Mouse (Mus musculus): ENCODE data around the gene Nln.

The Nln gene

DNA sequence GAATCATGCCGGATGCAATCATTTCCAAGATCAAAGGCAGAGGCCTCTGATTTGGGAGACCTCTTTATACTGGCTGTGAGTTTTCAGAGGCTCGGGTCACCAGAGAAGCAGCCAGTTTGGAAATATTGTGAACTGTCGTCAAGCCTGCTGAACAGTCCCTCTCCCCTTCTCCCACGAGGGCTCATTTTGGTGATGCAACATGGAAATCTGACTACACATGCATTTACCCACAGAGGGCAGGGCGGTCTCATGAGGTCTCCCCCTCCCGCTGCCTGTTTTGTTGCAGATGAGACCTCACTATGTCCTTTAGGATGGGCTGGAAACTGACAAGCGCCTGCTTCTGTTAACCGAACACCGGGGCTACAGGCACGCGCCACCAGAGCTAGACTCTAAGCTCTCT lies 95.4 kb downstream of the Nln start:
- DNase-seq = no peak

DNA sequence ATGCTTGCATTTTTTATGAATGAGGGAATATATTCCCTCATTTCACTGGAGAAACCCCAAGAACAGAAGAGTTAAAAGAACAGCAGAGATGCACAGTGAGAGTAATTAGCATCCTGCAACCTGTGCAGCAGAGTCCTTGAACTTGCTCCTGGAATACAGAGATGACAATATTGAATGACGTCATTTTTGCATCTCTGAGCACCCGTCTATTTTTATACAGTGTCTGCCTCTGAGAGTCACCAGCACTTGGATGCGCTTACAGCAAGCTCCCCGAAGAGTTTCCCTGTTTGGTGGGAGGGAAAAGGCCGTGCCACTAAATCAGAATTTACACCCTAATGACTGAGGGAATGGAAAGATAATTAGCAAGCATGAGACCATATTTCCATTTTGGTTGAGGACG lies 96.0 kb downstream of the Nln start:
- DNase-seq = no peak

DNA sequence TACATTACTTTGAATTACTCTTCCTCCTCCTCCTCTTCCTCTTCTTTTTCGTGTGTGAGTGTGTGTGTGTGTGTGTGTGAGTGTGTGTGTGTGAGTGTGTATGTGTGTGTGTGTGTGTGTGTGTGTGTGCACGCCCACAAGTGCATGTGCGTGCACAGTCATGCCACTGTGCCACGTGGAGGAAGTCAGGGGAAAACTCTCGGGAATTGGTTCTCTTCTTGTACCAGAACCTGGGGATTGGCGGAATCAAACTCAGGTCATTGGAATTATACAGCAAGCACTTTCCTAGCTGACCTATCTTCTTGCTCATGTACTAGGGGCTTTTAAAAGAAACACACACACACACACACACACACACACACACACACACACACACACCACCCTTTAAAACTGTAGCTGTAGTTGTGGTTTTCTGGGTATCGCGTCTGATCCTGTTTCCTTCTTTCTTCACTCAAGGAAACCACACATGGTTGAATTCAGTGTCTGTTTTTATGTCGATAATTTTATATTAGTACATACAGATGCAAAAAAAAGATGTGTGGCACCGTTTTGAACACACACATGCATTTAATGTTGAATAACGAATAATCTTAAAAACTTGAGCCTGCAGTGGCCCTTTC lies 97.1 kb downstream of the Nln start:
- no peak for DNase-seq

DNA sequence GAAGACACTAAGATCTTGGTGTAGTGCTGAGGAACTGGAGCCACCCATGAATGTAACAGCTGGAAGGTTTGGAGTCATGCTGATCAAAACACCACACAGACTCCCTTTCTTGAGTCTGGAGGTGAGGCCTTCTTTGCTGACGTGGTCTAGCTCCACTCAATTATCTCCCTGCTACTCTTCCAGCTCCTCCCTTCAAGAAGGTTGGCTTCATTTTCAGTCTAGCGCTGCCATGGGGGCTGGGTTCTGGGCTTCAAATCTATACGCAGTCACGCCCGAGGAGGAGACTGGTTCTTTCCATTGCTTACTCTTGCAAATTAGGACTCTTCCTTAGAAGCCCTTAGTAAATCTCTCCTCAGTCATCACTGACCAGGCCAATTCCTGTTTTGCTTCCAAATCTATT lies 98.1 kb downstream of the Nln start:
- DNase-seq = no peak

DNA sequence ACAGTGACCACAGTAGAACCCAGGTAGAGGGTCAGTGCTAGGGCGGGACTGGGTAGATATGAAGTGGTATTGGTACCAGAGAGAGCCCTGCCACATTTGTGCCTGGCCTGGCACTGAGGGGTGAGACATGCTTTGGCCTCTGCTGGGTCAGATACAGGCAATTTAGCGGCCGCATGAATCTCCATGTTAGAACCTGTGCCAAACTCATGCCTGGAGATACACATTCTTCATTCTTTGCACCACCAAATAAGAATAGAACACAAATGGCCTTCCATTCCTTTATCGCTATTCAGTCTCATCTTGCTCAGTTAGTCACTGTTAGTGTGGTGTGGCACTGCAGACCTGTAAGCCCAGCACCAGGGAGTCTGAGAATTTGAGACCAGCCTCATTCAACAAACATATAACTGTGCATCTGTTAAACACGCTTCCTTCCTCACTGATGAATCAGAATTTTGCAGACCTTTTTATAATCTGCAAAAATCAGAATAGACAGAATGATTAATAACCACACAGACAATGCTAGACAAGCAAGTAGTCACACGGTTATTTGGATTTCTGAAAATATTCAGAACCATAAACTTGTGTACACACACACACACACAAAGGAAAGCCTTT lies 104.1 kb downstream of the Nln start:
- DNase-seq = no peak

DNA sequence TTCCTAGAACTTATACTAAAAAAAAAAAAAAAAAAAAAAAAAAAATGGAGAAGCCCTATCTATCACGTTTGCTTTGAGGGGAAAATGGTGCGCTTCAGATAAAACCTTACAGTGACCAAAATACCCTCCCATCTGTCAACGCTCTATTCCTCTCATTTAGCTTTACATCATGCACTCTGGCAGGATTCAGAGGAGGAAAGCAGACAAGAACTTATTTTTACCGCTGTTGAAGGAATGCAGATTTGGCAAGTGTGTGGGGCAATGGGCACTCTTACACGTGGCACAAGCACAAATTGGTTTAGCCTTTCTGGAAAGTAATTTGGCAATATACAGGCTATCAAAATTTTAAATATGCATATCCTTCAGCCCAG lies 115.3 kb downstream of the Nln start:
- DNase-seq = no peak

DNA sequence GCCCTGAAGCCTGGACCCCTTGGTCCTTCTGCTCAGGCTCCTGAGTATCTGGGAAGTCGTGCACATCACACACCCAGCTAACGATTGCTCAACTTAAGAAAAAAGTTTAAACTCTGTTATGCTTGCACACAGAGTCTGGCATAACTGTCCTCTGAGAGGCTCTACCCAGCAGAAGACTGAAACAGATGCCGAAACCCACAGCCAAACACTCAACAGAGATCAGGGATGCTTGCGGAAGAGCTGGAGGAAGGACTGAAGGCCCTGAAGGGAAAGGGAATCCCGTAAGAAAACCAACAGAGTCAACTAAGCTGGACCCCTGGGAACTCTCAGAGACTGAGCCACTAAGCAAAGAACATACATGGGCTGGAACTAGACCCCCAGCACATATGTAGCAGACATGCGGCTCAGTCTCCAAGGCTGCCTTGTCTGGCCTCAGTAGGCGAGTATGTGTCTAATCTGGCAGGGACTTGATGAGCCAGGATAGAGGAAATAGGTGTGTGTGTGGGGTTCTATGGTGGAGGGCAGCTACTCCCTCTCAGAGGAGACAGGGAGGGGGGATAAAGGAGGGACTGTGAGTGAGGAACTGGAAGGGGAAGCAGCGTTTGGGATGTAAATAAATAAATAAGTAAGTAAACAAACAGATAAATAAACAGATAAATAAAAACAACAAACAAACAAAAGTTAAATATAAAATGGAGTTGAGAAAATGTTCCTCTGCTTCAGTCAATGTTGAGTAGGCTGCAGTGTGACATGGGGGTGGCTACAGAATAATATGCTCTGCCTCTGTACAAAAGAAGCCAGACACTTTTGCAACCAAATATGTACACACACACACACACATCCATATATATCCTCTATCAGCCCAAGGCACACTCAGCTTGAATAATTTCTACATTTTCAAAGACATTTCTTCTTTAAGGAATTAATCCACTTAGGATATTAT lies 116.0 kb downstream of the Nln start:
- DNase-seq = no peak

DNA sequence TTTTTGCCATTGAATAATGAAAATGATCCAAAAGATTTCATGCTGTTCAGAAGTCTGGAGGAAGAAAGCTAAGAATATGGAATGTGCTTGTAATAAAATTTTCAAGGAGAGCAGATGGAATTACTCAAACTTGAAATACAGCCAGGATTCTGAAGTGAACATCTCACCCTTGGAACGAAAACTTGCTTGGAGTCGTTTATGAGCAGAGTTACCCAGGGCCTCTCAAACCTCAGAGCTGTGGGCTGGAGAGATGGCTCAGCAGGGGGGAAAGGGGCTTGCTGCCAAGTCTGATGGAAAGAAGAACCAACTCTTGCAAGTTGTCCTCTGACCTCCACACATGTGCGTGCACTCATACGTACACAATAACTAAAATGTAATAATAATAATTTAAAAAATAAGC lies 122.8 kb downstream of the Nln start:
- DNase-seq = peak; percentile 55

DNA sequence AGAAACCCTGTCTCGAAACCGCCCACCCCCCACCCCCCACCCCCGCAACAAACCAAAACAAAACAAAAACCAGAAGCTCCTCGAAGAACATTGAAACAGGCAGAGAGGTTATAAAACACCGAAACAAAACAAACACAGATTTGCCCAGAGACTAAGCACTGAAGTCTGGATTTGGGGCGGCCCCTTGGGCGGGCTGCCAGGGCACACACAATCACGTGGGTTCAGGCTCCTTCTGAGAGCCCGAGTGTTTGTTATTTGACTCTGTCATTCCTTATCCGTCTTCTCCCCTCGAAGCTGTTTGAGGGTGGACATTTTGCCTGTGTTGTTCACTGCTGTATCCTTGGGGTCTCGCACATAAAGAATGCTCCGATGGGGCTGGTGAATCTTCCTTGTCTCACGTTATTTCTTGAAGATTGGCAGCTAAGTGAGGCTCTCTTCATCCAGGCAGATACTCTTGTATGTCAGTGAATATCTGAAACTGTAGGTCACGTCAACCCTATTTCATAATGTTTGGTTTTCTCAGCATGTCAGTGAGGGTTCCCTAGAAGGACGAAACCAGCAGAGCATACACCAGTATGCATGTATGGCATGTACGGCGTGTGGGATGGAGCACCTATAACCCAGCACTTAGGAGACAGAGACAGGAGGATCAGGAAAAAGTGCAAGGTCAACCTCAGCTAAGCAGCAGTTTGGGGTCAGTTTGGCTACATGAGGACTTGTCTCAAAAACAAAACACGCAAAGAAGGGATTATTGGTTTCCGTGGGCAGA lies 123.7 kb downstream of the Nln start:
- DNase-seq = peak; percentile 32

DNA sequence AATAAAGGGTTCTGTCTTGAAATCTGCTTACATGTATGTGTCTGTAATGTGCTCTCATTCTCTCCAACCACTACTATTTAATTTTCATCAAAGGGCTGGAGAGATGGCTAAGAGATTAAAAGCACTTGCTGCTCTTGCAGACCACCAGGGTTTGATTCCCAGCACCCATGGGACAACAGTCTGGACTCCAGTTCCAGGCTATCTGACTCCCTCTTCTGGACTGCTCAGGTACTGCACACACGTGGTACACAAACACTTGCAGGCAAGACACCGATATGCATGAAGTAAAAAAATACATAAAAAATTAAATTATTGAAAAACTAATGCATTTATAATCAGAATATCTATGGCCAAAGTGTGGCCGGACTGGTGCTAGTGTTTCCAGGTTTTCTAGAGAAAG lies 127.0 kb downstream of the Nln start:
- DNase-seq = no peak

DNA sequence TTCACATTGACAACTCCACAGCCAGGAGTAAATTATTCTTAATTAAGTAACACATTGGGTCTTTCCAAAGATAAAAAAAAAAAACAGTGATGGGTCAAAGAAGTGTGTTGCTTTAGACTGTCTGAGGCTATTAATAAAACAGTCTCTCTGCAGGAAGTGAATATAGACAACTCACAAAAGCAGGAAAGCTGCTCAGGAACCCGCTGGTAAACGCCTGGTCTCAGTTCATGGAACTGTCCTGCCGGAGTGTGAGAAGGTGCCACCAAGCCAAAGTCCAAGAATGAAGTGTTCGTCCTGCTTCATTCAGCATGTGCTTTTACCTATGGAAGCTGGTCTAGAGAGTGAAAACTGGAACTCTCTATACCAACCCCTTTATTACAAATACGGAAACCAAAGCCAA lies 129.0 kb downstream of the Nln start:
- no peak for DNase-seq

DNA sequence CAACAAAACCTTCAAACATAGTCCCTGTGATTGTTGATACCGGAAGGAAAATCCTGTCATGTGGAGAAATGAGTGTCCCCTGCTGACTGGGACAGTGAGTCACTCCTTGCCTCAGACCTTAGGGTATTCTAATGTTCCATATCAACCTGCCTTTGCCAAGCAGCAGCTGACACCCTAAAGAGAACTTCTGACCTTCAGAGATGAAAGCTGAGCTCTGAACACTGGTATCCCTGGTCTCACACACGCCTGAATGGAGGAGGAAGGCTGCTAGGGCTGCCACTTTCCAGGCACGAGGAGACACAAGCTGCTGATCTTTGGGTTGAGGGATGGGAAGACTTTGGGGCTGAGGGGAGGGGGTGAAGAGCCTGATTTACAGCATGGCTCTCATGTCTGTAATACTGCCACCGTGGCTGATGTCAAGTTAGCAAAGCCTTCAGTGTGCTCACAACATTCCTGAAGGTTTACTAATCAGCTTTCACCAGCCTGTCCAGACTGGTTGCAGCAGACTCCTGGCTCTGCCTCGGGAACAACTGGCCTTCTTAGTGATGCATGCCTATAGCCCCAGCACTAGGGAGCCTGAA lies 131.0 kb downstream of the Nln start:
- peak; percentile 58 for DNase-seq

DNA sequence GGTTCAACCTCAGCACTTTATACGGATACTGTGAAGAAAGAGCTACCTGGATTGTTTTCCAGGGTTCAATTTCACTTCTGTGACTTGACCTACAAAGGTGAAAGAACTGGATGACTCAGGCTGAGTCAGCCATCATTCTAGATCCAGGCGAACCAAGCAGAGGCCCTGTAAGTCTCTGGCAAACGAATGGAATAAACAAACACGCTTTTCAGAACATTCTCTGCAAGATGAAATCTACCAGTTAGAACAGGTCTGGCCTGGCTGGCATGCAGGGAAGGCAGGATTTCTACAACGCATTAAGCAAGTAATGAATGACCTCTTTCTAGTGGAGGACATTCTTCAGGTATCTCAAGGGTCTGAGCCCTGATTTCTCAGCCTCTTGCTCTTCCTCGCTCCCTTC lies 131.6 kb downstream of the Nln start:
- DNase-seq = peak; percentile 67

DNA sequence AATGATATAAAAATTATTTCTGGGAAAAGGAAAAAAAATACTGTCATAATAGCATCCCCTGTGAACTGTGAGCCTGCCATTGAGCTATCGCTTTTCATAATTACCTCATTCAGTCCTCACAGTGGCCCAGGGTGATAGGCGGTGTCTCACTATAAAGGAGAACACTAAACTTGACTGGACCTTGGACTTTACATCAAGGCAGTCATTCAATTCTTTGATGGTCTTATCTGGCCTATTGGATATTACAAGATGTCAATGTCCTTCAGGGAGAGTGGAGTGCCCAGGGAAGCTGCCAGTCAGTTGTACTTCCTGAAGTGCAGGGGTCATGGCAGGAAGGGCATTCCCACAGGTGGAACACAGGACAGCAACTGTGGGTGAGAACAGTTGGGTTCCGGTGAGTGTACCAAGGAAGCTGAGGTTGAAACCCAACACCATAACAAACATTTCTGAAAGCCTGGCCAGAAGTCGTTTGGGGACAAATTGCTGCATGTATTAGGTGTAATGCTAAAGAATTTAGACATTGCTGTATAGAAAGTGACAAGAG lies 133.2 kb downstream of the Nln start:
- no peak for DNase-seq

DNA sequence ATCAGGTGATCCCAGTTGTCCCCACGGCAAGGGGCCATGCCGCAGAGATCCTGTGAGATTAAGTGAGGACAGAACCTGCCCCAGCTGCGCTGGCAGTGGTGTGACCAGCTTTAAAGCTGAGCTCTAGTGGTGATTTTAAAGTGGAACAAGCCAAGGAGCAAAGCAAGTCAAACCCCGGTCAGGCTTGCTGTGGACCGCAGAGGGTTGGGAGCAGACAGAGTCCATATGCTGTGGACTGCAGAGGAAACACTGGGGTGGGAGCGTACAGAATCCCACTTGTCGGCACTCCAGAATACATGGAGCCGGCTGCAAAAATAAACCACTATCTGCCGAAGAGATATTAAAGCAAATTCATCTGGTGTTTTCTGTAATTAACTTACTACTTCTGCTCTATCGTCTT lies 134.3 kb downstream of the Nln start:
- DNase-seq = no peak

DNA sequence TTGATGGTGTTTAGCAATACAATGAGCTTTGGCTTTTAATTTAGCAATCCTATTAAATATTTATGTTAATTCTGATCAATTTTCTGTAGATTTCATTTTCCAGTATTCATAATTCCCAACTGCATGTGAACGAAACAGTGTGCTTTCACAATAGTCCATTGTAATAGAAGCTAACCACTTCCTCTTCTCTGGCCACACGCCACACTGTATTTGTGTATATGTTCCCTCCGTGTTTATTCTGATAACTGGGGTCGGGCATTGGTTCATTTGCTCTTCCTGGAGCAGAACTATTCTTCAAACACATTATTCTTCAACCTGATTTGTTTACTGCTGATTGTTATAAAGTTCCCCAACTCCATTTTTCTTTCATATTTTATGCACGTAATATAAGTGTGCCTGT lies 135.4 kb downstream of the Nln start:
- DNase-seq = no peak
